Mouse (Mus musculus): ENCODE data around the gene Arsb.

- TF ChIP-seq CTCF (IDR thresholded peaks at IDR 0.05; ENCODE audit: extremely low read depth, insufficient read depth, low read length) = no peak
- TF ChIP-seq POLR2A (IDR thresholded peaks at IDR 0.05; ENCODE audit: extremely low read depth, insufficient read depth, low read length) = no peak
These were observed 56.3 kb downstream of the Arsb start for GRCm38 (mm10) chr13:93827745-93828144.
